Mouse (Mus musculus) WW6 (cell line): ENCODE measurements at regions not wholly inside any gene's neighbourhood (a gene's known extent, or its start where the extent isn't known, plus 50 kb on each side); places are given as distances from the start of the nearest gene placed in this dataset.

Experiments used
- DNase-seq: peaks from one replicate; pipeline ENCODE4 v3.0.0-alpha.2; 2013; ENCODE audit warnings: low read depth, low spot score

DNA sequence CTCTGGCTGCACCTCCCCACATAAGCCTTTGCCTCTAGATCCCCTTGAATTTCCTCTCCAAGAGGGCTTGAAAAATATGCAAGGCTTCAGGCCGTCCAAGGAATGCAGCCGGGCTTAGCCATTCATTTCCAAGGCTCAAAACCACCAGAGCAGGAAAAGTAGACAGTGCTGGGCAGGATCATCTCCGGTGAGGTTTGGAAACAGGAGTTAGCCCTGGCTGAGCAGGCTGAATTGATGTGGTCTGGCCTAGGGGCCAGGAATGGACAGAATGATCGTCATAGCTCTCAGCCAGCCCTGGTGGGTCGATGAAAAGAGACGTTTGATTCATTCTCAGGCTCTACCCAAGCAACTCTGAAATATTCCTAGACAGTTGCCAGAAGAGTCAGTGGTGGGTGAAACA, 529.7 kb upstream of the Tnp1 start:
- DNase-seq = no peak

DNA sequence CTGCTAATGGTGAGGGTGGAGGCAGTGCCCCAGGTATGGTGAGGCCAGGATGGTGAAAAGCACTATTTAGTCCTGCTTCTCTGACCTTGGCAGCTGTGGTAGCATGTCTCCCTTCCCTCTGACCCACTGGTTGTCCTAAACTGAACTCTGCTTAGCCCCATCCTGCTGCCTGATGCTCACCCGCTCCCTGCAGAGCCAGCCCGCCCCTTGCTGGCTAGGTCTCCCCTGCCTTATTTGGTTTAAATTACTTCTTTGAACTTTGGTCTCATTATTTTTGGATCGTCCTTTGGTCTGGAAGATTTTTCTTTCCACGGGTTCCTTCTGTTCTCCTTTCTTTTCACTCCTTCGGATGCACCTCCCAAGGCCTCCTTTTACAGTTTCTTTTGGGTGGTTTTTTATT, 525.7 kb upstream of the Tnp1 start:
- DNase-seq = no peak

DNA sequence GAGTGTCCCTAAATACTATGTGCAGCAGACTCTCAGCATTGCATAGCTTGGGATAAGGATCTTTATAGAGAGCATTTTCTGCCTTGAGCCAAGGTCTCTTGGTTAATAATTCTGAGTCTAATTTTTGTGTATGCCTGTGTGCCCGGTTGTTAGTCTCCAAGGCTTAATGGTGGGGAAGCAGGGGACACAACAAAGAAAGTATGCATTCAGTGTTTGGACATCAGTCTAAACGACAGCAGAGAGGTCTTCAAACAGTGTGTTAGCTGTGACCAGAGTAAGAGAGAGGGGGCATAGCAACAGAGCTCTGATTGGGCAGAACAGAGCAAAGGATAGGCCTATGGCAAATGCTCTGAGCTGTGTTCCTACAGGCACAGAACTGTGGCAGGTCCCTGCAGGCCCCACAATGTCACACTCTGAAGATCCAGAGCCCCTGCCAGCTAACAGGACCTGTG, 522.7 kb upstream of the Tnp1 start:
- DNase-seq = no peak

DNA sequence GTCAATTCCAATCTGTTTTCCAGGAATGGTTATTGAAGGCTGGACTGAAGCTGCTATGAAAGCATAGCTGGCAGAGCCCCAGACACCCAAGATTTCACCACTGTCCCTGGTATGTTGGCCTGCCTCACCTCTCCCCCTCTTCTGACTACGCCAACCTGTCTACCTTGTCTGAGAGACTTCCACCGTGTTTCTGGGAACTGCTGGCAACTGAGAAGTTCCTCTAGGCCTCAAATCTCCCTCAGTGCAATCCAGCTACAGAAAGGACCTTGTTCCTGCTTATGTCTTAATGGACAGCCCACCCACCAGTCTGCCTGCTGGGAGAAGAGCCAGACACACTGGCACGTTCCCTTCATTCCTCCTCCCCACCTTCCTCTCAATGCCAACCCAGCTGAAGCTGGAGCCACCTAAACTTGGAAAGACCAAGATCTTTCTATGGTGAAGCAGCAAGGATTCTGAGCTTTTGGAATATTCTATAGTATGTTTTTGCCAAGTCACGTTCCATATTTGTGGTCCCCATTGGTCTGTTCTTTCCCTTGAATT, 520.1 kb upstream of the Tnp1 start:
- no peak for DNase-seq

GRCm38 (mm10) chr1:73533526-73533925, 517.8 kb upstream of the Tnp1 start:
- no peak for DNase-seq

DNA sequence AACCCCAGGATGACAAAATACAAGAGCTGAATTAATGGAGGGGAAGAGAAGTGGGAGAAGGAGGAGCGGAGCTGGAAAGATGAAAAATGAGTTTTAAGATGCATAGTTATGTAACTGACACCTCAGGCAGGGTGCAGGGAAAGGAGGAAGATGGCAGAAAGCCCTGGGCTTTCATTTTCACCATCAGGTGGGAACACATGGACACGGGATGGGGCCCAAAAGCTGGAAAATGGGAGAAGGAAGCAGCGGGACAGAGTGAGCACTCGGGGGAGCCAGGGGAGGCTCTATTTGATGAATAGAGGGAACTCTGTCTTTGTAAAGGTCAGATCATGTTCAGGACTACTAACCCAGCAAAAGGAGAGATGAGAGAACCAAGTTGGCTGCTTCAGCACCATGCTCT, 516.6 kb upstream of the Tnp1 start:
- DNase-seq = no peak

DNA sequence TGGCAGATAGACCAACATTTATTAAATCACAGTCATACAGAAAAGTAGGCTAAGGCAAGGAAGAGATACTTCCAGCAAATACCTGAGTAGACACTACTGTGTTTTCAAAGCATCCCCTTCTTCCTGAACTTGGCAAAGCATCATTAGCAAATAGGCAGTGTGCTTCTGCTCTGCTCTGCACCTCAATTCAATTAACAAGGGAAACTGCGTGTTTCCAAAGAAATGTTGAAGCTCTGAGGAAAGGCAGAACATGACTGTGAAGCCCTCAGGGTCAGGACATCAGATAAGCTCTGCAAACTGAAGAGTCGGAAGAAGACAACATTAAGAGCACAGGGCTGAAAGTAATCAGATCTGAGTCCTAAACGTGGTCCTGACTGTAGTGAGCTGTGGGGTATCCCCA, 516.1 kb upstream of the Tnp1 start:
- DNase-seq = no peak

DNA sequence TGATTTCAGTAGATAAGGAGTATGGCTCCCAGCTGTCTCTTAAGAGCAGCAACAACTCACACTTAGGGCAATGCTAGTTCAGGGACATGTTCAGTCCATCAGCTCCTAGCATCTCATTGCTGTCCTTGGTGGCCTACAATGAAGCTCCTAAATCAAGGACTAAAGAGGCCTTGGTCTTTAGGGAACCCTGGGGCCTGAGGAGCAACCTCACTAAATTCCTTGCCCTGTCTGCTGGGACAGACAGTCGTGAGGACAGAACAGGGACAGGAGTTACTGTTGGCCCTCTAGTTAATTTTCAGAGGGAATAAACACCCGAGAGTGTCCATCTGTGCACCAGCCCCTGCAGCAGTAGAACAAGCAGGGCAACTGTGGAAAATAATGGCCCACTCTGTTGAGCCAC, 514.6 kb upstream of the Tnp1 start:
- DNase-seq = no peak

DNA sequence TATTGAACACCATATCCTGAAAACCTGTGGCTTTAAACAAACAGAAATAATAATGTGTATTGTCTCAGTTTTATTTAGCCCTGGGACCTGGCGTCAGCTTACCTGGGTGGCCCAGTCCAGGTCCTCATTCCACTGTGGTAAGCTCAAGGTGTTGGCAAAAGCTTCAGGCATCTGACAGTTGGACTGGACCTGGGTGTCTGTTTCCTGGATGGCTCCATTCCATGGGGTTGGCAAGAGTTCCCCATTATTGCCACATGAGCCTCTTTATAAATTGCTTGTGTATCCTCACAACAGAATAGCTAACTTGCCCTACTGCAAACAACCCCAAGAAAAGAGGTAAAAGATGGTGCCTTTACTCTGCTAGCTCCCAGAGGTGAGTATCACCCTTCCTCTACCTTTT, 512.9 kb upstream of the Tnp1 start:
- no peak for DNase-seq

GRCm38 (mm10) chr1:73516441-73516840, 500.7 kb upstream of the Tnp1 start:
- DNase-seq = no peak

DNA sequence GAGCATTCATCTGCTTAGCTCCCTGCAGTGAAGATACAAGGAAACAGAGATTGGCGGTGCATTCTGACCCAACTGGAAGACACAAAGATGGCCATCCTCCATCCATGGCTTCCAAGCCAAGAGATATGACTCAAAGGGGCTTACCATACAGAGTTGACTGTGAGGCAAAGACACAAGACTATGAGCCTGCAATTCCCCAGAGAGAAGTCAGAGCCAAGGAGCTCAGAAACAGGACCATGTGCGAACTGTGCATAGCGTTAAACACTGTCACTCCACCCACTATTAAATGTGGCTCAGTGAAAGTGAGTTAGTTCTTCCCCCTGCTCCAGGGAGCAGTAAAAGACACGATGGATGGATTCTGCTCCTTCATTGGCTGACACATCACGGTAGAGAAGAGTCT, 500.1 kb upstream of the Tnp1 start:
- no peak for DNase-seq

GRCm38 (mm10) chr1:73513822-73514221, 498.1 kb upstream of the Tnp1 start:
- DNase-seq = no peak

- no peak for DNase-seq
These were observed 497.1 kb upstream of the Tnp1 start for GRCm38 (mm10) chr1:73512836-73513235.

- DNase-seq = no peak
These were observed 491.5 kb upstream of the Tnp1 start for GRCm38 (mm10) chr1:73507071-73507754.

DNA sequence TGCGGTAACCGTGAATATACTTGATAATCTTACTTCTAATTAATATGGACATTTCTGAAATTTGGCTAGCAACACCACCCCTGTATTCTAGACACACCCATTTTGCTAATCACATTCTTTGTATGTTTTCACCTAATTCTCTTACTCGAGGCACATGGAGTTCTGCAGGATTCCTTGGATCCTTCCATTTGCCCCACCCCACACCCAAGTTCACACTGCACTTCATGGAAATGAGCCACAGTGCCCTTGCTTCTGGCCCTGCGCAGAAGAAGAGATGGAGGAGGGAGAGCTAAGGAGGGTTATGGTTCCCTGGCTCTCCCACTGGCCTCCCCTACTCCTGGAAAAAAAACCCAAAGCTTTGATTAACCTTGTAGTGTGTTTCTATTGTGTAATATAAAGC, 487.9 kb upstream of the Tnp1 start:
- DNase-seq = no peak

DNA sequence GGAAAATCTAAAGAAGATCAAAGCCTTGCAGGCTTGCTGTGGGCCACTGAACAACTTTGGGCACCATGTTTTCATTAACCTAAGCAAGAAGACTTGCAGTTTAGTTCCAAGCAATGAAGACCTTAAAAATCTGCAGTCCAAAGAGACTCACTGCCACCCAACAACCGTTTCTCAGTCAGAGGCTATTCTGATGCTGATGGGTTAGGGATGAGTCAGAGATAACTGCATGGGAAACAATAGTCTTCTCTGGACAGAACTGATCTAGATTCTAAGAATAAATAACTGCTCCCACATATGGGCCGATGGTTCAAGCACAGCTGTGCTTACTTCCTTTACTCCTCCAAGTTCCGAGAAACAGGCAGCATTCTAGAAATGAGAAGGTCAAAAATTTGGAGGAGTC, 485.0 kb upstream of the Tnp1 start:
- no peak for DNase-seq

DNA sequence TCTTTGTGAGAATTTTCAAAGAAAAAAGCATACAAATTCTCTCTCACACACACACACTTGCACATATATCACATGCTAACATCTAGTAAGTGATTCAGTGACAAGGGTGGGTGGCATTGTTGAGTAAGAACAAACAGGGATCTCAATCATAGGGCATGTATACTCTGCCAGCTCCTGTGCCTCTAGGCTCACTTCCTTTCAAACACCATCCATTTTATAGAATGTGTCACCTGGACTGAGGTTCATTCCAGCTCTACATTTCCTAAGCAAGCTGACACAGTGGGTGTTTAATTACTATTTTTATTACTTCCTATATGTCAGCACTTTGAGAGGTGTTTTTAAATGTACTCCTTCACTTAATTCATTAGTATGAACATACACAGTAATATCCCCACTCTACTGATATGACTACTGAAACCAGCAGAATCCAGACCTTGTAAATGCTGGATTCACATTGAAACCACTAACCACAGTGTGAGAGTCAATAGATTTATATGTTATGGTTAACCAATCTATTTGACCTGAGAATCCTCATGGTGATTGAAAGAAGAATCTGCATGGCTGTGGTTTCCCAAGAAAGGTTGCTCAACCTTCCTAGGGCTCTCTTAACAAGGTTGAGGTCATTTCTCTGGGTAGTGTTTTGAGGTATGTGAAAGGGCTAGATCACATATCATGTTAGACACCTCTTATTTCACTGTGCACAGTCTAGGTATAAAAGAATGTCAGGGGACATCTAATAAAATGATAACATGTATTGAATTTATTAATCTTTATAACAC, 480.5 kb upstream of the Tnp1 start:
- DNase-seq = no peak

DNA sequence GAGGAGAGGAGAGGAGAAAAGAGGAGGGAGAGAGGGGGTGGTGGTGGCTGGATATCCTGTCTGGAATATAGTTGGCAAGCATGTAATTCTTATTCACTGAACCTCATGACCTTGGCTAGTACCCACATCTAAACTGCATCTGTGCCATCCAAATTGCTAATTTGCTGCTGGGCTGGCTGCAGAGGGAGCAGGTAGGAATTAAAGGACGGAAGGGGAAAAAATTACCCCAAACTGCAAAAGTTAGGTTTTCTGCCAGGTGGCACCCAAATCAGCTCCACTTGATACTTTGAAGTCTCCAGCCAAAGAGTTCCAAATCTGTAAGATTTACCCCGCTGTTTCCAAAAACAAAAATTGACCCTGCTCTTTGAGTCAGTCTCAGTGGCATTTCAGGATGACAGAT, 466.2 kb upstream of the Tnp1 start:
- DNase-seq = no peak

DNA sequence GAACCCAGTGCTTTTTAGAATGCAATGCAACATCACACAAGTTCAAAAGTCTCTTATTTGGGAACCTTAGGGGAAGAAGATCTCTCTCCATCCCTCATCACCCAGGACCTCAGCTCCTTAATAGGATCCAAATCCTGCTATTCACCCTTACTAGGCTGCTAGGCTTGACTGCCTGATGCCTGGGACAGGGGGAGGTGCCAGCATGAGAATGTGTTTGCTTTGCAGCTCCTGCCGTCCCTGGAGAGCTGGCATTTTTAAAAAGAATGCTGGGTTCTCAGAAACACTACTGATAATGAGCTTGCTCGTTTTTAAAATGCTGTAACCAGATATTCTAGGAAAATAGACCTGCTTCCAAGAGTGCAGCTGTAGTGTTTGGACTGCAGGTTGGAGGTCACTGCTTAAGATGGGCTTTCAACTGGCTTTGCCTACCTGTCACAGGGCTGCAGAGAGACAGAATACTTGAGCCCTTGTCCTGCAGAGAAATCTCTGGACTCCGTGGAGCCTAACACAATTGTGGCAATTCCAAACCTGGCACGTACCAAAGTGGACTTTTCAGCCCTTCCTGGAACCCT, 463.7 kb upstream of the Tnp1 start:
- DNase-seq = no peak

GRCm38 (mm10) chr1:73460598-73460997, 444.9 kb upstream of the Tnp1 start:
- no peak for DNase-seq

- DNase-seq = no peak
These were observed 444.2 kb upstream of the Tnp1 start for GRCm38 (mm10) chr1:73459754-73460534.

- no peak for DNase-seq
These were observed 441.6 kb upstream of the Tnp1 start for GRCm38 (mm10) chr1:73457261-73457660.
